Mouse (Mus musculus): ENCODE measurements around the gene Mcrip2. TPM values are rescaled to one million over a fixed set of nuclear protein-coding genes. Genes with fewer than 3 reads are reported as not detected.

The Mcrip2 gene
- total and polyA plus RNA-seq, 3 experiments: 1.4 to 16.1 (median 1.7) TPM

GRCm38 (mm10) chr17:25867836-25868600, 546 bp downstream of the Mcrip2 start:
- no peaks in the 10 kb centered on the region for H3K9me3 ChIP-seq (replicated peaks; ENCODE audit: low read length)
- H3K9ac ChIP-seq (ENCODE audit: insufficient read depth, low read depth): peak overlapping the region; percentile 28; the same call in 1 of the 2 replicates
- no peaks in the 10 kb centered on the region for H3K36me3 ChIP-seq (replicated peaks in 1 of 2; ENCODE audit: control insufficient read depth in 1 of 2, insufficient read depth in 1 of 2, low read length in 1 of 2)
- dilution Hi-C loops (cut with MboI; ENCODE audit: extremely low pct_ligation_motif_present, extremely low pct_unique_long_range_greater_than_20kb, low sequenced_read_pairs) (no loop called here), in situ Hi-C loops (cut with MboI; ENCODE audit: low pct_ligation_motif_present, low pct_unique_long_range_greater_than_20kb, low sequenced_read_pairs) (no loop called here)
- H3K27me3 ChIP-seq (replicated peaks): peaks cover 62% of the 10 kb centered on the region
- no peak overlapping the region for H3K27ac ChIP-seq (ENCODE audit: insufficient read depth, low read depth)
- peak overlapping the region; percentile 79 for H3K4me2 ChIP-seq (ENCODE audit: insufficient read depth, low read depth, poor library complexity, severe bottlenecking)
- TF ChIP-seq SMC3 (IDR thresholded peaks at IDR 0.05; ENCODE audit: low read depth, low read length) (no peak), EP300 (IDR thresholded peaks at IDR 0.05; ENCODE audit: low read length) (no peak), NELFE (IDR thresholded peaks at IDR 0.05; ENCODE audit: low read depth, low read length) (no peak), KAT2A (IDR thresholded peaks at IDR 0.05; ENCODE audit: insufficient replicate concordance, low read length) (no peak), MAX (IDR thresholded peaks at IDR 0.05; ENCODE audit: low read length) (peak; percentile 63), BHLHE40 (IDR thresholded peaks at IDR 0.05; ENCODE audit: low read depth, low read length) (no peak), MXI1 (IDR thresholded peaks at IDR 0.05; ENCODE audit: low read depth, low read length) (peak; percentile 82), MYC (IDR thresholded peaks at IDR 0.05; ENCODE audit: low read depth, low read length) (peak; percentile 36; the same call in 1 of the 2 replicates), CHD1 (IDR thresholded peaks at IDR 0.05; ENCODE audit: low read depth, low read length) (no peak), E2F4 (IDR thresholded peaks at IDR 0.05; ENCODE audit: insufficient replicate concordance, low read depth, low read length) (no peak), HCFC1 (IDR thresholded peaks at IDR 0.05; ENCODE audit: low read depth, low read length) (no peak), UBTF (IDR thresholded peaks at IDR 0.05; ENCODE audit: low read depth, low read length) (0 out of 2 replicates have a peak, but pooled peaks have one; percentile 38), ZMIZ1 (IDR thresholded peaks at IDR 0.05; ENCODE audit: low read depth, low read length) (no peak)
- peak overlapping the region; percentile 49 to 76 (median 51) for H3K4me3 ChIP-seq (replicated peaks in 1 of 3; ENCODE audit: low read depth in 2 of 3, low read length in 2 of 3, poor library complexity in 1 of 3)
- H3K4me1 ChIP-seq (ENCODE audit: control insufficient read depth in 1 of 2, insufficient read depth in 2 of 2): peaks cover 4 to 16% of the 10 kb centered on the region in 2 experiments; a peak in 3 of 4 replicates
- H3K79me2 ChIP-seq (replicated peaks; ENCODE audit: control insufficient read depth, extremely low read depth, insufficient read depth, poor library complexity, severe bottlenecking): no peaks in the 10 kb centered on the region
- no peak for DNase-seq (ENCODE audit: extremely low read depth)

GRCm38 (mm10) chr17:25867509-25867835, 1.1 kb downstream of the Mcrip2 start:
- Histone ChIP-seq H3K9ac (ENCODE audit: insufficient read depth, low read depth) (no peak overlapping the region), H3K9me3 (replicated peaks; ENCODE audit: low read length) (no peaks in the 10 kb centered on the region), H3K27me3 (replicated peaks) (peaks cover 57% of the 10 kb centered on the region), H3K79me2 (replicated peaks; ENCODE audit: control insufficient read depth, extremely low read depth, insufficient read depth, poor library complexity, severe bottlenecking) (no peaks in the 10 kb centered on the region), H3K4me1 (ENCODE audit: control insufficient read depth in 1 of 2, insufficient read depth in 2 of 2) (peaks cover 4 to 21% of the 10 kb centered on the region in 2 experiments; a peak in 3 of 4 replicates), H3K4me2 (ENCODE audit: insufficient read depth, low read depth, poor library complexity, severe bottlenecking) (peak overlapping the region; percentile 79; the same call in 1 of the 2 replicates), H3K36me3 (replicated peaks in 1 of 2; ENCODE audit: control insufficient read depth in 1 of 2, insufficient read depth in 1 of 2, low read length in 1 of 2) (no peaks in the 10 kb centered on the region), H3K4me3 (replicated peaks in 1 of 3; ENCODE audit: low read depth in 2 of 3, low read length in 2 of 3, poor library complexity in 1 of 3) (peak overlapping the region in 2 of 3 experiments; percentile 49 to 51), H3K27ac (ENCODE audit: insufficient read depth, low read depth) (no peak overlapping the region)
- dilution Hi-C loops (cut with MboI; ENCODE audit: extremely low pct_ligation_motif_present, extremely low pct_unique_long_range_greater_than_20kb, low sequenced_read_pairs): no loop called here
- in situ Hi-C loops (cut with MboI; ENCODE audit: low pct_ligation_motif_present, low pct_unique_long_range_greater_than_20kb, low sequenced_read_pairs): no loop called here
- TF ChIP-seq UBTF (IDR thresholded peaks at IDR 0.05; ENCODE audit: low read depth, low read length) (0 out of 2 replicates have a peak, but pooled peaks have one; percentile 8), IRF4 (IDR thresholded peaks at IDR 0.05; ENCODE audit: low read depth, low read length) (no peak)
- no peak for DNase-seq (ENCODE audit: extremely low read depth)
